Mouse (Mus musculus) neural tube, embryonic 11.5 days (tissue): ENCODE data around the gene Cenpm. TPM values are rescaled to one million over a fixed set of nuclear protein-coding genes. Genes with fewer than 3 reads are reported as not detected.
A peak's percentile ranks its signal among the peaks of the same experiment; 100 is the strongest.

Experiments
- ATAC-seq: fragments of 200-750 bp; cut with Nextera tagmentation; 2 replicates; pipeline ENCODE4 v1.8.0; 2017; ENCODE audit warnings: moderate number of reproducible peaks, mild to moderate bottlenecking, moderate TSS enrichment, moderate library complexity; ENCODE audit not compliant: insufficient read depth, low FRiP score, low TSS enrichment
- DNase-seq: peaks from one replicate; pipeline ENCODE4 v3.0.0-alpha.2; 2015; ENCODE audit warnings: low spot score
- H3K27ac ChIP-seq: fragments of 300-500 bp; sonication (generic); 2 replicates; pipeline ENCODE4 v1.5.1; 2014; ENCODE audit warnings: low read depth, mild to moderate bottlenecking, low read length
- H3K27me3 ChIP-seq: fragments of 300-500 bp; sonication (generic); 2 replicates; pipeline ENCODE4 v1.6.1; 2014; ENCODE audit warnings: mild to moderate bottlenecking, low read length, mixed read lengths; ENCODE audit not compliant: control insufficient read depth, insufficient read depth
- H3K36me3 ChIP-seq: fragments of 300-500 bp; sonication (generic); 2 replicates; pipeline ENCODE4 v1.6.1; 2014; ENCODE audit warnings: mild to moderate bottlenecking, low read length, moderate library complexity, mixed read lengths; ENCODE audit not compliant: control insufficient read depth, insufficient read depth
- H3K4me1 ChIP-seq: fragments of 300-500 bp; sonication (generic); 2 replicates; pipeline ENCODE4 v1.6.1; 2014; ENCODE audit warnings: low read length, mixed read lengths; ENCODE audit not compliant: control insufficient read depth, insufficient read depth
- H3K4me2 ChIP-seq: fragments of 300-500 bp; sonication (generic); 2 replicates; pipeline ENCODE4 v1.6.1; 2014; ENCODE audit warnings: low read depth, mild to moderate bottlenecking, moderate library complexity
- H3K4me3 ChIP-seq: fragments of 300-500 bp; sonication (generic); 2 replicates; pipeline ENCODE4 v1.5.1; 2014; ENCODE audit warnings: low read depth, low read length
- H3K9ac ChIP-seq: fragments of 300-500 bp; sonication (generic); 2 replicates; pipeline ENCODE4 v1.6.1; 2014; ENCODE audit warnings: mild to moderate bottlenecking, low read length
- H3K9me3 ChIP-seq: fragments of 300-500 bp; sonication (generic); 2 replicates; pipeline ENCODE4 v1.6.1; 2016; ENCODE audit warnings: low read length; ENCODE audit not compliant: control insufficient read depth
- WGBS: fragments of 180-500 bp; shearing (Covaris S2); extraction: QIAGEN DNeasy Blood & Tissue Kit; methylation state at CpG from one replicate; pipeline ENCODE4 v1.1.7; 2014; 5-methylcytosine and 5-hydroxymethylcytosine counted together
- polyA plus RNA-seq: library from polyadenylated mRNA; unstranded; fragments of >200 nt; fragmentation: Nextera tagmentation; extraction: Ambion mirVana; gene quantifications from 2 replicates; pipeline ENCODE4 v1.2.1, GENCODE M21; 2014

Cenpm gene
- polyA plus RNA-seq, 1 experiment from 2014 or later, result 64.4 TPM

DNA sequence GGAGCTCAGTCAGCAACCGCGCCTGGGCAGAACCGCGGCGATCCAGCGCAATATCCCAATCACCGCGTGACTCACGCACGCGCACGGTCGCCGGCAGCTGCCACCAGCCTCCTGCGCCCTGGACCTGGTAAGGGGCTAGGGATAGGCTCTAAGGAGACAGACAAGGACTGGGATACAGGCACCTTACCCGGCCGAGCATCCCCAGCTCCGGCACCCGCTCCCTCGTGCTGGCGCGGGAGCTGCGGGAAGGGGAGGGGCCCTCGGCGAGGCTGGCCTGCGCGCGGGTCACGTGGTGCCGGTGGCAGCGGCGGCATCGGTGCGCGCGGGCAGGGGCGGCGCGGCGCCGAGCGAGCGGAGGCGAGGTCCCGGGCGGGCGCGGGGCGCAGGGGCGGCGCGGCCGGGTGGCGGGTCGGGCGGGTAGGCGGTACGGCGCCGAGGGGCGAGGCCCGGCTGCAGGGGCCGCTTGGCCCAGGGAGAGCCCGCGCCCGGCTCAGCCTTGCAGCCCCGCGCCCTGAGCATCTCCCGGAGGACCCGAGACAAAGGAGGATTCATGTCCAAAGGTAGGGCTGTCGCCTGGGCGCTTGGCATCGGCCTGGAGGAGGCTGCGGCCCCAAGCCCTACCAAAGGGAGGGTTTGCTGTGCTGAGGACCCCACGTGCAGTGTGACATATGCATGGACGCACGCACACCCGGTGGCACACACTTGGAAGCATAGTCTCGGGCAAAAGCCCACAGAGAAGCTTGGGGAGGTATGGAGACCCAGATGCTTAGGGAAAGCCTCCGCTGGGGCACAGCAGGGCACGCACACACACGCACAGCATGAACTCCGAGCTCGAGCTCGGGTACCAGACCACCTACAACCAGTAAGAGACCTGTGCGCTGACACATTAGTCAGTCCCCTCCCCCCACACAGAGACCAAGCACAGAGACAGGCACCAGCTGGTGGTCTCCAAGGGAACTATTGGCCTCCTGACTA is 30.7 kb upstream of the Cenpm start:
- peaks cover 16% of the 10 kb centered on the region for H3K4me1 ChIP-seq
- peaks cover 12% of the 10 kb centered on the region for H3K27me3 ChIP-seq
- H3K4me2 ChIP-seq, result peak overlapping the region; percentile 93
- 0% methylated on average over 66 of the region's 86 CpGs for WGBS
- peak overlapping the region; percentile 96 for H3K27ac ChIP-seq
- H3K36me3 ChIP-seq, result 0 out of 2 replicates have a peak, but pooled peaks cover 5% of the 10 kb centered on the region
- H3K9ac ChIP-seq, result peak overlapping the region; percentile 92
- DNase-seq (peak; percentile 84), ATAC-seq (peak; percentile 75)
- H3K9me3 ChIP-seq, result no peaks in the 10 kb centered on the region
- H3K4me3 ChIP-seq, result peak overlapping the region; percentile 72

DNA sequence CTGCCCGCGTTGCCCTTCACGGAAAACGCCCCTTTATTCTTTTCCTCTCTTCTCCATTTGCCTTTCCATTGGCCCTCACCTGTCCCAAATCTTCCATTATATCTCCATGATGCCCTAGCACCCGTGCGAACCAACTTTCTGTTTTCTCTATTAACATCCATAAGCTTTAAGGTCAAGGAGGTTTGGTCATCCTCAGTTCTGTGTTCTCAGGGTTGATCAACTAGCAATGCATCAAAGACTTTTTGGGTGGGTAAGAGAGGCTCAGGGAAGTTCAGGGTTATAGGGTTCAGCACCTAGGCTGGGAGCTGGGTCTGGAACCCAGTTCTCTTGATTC is 30.0 kb upstream of the Cenpm start, which contains the start of gene Sept3:
Gene Sept3 (plus strand): TSS at position 301 of the 334 bp plus-strand sequence.
- Histone ChIP-seq H3K36me3 (0 out of 2 replicates have a peak, but pooled peaks cover 2% of the 10 kb centered on the region), H3K4me3 (peak within 1 kb of the TSS; percentile 72), H3K9ac (peak within 1 kb of the TSS; percentile 92), H3K9me3 (no peaks in the 10 kb centered on the region), H3K27ac (peak within 1 kb of the TSS; percentile 96), H3K4me2 (peak within 1 kb of the TSS; percentile 93), H3K27me3 (peaks cover 12% of the 10 kb centered on the region), H3K4me1 (peaks cover 16% of the 10 kb centered on the region)
- WGBS, result 40% methylated on average over 6 of the region's 6 CpGs
- no peak for DNase-seq
- ATAC-seq, result no peak

DNA sequence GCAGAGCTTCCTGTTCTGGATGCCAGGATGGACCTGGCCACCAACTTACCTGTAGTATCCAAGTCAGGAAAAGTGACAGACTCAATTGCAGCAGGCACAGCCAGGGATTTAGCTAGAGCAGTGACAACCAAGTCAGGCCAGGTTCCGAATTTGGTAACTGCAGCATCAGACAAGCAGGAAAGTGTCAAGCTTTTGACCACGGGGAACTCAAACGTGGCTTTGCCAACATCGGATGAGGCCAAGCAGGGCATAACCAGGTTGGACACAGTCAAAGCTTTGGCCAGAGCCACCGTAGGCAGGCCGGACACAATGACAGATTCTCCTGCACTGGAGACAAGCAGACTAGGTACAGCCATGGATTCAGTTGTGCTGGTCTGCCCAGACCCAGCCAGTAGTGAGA is 27.7 kb upstream of the Cenpm start:
- H3K4me1 ChIP-seq, result peaks cover 21% of the 10 kb centered on the region
- no peaks in the 10 kb centered on the region for H3K9me3 ChIP-seq
- 85% methylated on average over 6 of the region's 6 CpGs for WGBS
- H3K27me3 ChIP-seq, result peaks cover 12% of the 10 kb centered on the region
- DNase-seq (no peak), ATAC-seq (no peak)
- no peaks in the 10 kb centered on the region for H3K36me3 ChIP-seq
- no peak overlapping the region for H3K4me2 ChIP-seq
- H3K4me3 ChIP-seq, result no peak overlapping the region
- no peak overlapping the region for H3K9ac ChIP-seq
- no peak overlapping the region for H3K27ac ChIP-seq

DNA sequence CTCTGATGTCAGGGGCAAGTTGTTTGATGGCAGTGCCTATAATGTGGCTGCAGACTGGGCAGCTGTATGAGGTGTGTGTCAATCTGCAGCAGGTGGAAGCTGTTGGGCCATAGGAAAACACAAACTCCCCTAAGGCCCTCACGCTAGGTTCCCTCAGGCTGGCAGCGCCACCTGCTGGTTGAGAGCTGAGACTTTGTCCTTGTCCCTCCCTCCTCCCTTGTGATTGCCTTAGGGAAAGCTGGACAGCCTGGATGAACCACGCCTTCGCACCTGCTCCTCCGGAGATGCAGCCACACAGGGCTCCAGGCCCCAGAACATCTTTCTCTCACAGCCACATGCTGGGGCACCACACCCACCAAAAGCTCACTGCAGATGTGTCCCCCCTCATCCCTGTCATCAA is 26.7 kb upstream of the Cenpm start:
- 2% methylated on average over 5 of the region's 5 CpGs for WGBS
- ATAC-seq (0 out of 2 replicates have a peak, but pooled peaks have one; percentile 10), DNase-seq (peak; percentile 89)
- Histone ChIP-seq H3K27me3 (peaks cover 12% of the 10 kb centered on the region), H3K4me1 (peaks cover 10% of the 10 kb centered on the region), H3K36me3 (no peaks in the 10 kb centered on the region), H3K9me3 (no peaks in the 10 kb centered on the region), H3K27ac (no peak overlapping the region), H3K4me3 (no peak overlapping the region), H3K9ac (no peak overlapping the region), H3K4me2 (no peak overlapping the region)

DNA sequence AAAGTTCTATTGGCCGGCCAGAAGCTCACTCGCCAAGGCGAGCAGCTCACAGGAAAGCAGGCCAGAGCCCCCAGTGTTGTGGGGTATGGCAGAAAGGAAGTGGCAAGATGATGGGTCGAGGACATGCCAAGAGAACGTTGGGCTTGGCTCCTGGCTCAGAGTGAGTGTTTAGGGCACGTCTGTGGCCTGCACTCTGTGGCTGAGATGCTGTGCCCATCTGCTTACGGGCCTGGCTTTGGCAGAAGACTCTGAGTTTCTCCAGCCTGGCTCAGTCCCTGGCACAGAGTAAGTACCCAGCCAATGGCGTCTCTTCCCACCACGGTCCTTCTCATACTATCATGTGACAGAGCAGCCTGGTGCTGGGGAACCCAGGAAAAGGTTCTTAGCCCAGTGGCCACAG is 24.2 kb upstream of the Cenpm start:
- Histone ChIP-seq H3K4me1 (peaks cover 8% of the 10 kb centered on the region), H3K4me2 (no peak overlapping the region), H3K36me3 (no peaks in the 10 kb centered on the region), H3K4me3 (no peak overlapping the region), H3K9ac (0 out of 2 replicates have a peak overlapping the region, but pooled peaks have one; percentile 4), H3K27me3 (peaks cover 2% of the 10 kb centered on the region; the same call in 1 of the 2 replicates), H3K9me3 (no peaks in the 10 kb centered on the region), H3K27ac (no peak overlapping the region)
- WGBS, result 91% methylated on average over 9 of the region's 9 CpGs
- DNase-seq (no peak), ATAC-seq (no peak)

DNA sequence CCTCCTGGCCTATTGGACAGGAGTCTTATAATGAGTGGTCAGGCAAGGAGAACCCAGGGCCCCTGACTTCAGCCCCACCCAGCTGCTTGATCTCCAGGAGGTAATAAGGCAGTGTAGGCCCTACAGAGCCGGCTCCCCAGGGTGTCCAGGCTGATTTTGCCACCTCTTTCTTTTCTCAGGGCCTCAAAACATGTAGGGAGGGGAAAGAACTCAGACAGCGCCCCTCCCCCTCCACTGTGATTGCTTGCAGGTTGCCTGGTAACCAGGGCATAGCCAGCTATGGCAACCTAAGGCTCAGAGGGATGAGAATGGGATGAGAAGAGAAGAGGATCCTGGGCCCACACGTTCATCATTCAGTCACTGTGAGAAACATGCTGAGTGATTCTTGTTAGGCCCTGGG is 23.6 kb upstream of the Cenpm start:
- H3K27me3 ChIP-seq, result no peaks in the 10 kb centered on the region
- H3K9ac ChIP-seq, result no peak overlapping the region
- H3K4me2 ChIP-seq, result no peak overlapping the region
- H3K9me3 ChIP-seq, result no peaks in the 10 kb centered on the region
- H3K27ac ChIP-seq, result no peak overlapping the region
- no peaks in the 10 kb centered on the region for H3K36me3 ChIP-seq
- DNase-seq (peak; percentile 70), ATAC-seq (no peak)
- H3K4me1 ChIP-seq, result peaks cover 8% of the 10 kb centered on the region
- 18% methylated on average over 3 of the region's 3 CpGs for WGBS
- H3K4me3 ChIP-seq, result no peak overlapping the region

DNA sequence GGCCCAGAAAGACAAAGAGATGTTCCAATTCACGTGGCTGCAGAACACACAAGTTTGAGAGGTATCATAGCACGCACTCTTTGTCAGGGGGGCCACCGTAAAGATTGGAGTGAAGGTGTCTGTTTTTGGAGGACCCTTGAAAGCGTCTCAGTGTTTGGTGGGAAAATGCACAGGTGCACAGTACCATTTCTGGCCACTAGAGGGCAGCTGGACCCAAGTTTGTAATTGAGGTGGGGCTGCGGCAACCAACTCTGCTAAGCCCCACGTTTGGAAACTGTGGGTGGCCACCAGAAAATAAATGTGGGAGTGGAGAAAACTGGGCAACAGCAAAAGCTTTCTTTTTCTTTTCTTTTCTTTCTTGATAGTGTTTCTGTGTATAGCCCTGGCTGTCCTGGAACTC is 21.8 kb upstream of the Cenpm start:
- ATAC-seq, result no peak
- WGBS, result 15% methylated on average over 6 of the region's 6 CpGs
- DNase-seq, result peak; percentile 76

DNA sequence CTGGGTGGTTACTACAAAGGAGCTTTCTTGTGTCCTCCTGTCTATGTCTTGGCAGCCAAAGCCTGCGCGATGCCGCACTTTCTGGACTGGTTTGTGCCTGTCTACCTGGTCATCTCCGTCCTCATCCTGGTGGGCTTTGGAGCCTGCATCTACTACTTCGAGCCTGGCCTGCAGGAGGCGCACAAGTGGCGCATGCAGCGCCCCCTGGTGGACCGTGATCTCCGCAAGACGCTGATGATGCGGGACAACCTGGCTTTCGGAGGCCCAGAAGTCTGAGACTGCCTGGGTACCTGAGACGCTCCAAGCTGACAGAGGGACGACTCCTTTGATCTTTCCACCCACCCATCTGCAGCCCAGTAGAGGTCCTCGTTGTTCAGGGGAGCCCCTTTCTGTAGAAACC is 15.0 kb upstream of the Cenpm start:
- peak; percentile 82 for DNase-seq
- 13% methylated on average over 16 of the region's 16 CpGs for WGBS

More for the DNA sequence above, 21.8 kb upstream of the Cenpm start:
- no peaks in the 10 kb centered on the region for H3K27me3 ChIP-seq
- H3K4me3 ChIP-seq, result no peak overlapping the region
- no peak overlapping the region for H3K4me2 ChIP-seq
- peaks cover 8% of the 10 kb centered on the region for H3K4me1 ChIP-seq
- H3K27ac ChIP-seq, result no peak overlapping the region
- H3K9me3 ChIP-seq, result no peaks in the 10 kb centered on the region
- H3K9ac ChIP-seq, result no peak overlapping the region
- H3K36me3 ChIP-seq, result no peaks in the 10 kb centered on the region

More for the DNA sequence above, 15.0 kb upstream of the Cenpm start:
- no peaks in the 10 kb centered on the region for H3K9me3 ChIP-seq
- no peak overlapping the region for H3K4me2 ChIP-seq
- no peak overlapping the region for H3K9ac ChIP-seq
- H3K4me1 ChIP-seq, result peaks cover 11% of the 10 kb centered on the region
- H3K27ac ChIP-seq, result no peak overlapping the region
- H3K36me3 ChIP-seq, result no peaks in the 10 kb centered on the region
- H3K27me3 ChIP-seq, result no peaks in the 10 kb centered on the region
- no peak for ATAC-seq
- H3K4me3 ChIP-seq, result no peak overlapping the region
